Mouse (Mus musculus) liver, adult 2 months (tissue): ENCODE data around the gene Fam43b. TPM values are rescaled to one million over a fixed set of nuclear protein-coding genes. Genes with fewer than 3 reads are reported as not detected.

Source experiments
- DNase-seq: peaks from one replicate; pipeline ENCODE4 v3.0.0-alpha.2; 2011; ENCODE audit warnings: low read depth, low spot score; ENCODE audit errors: extremely low read depth
- H3K27ac ChIP-seq: fragments of 200-500 bp; replicated peaks from 2 replicates; pipeline ENCODE4 v1.5.1; 2012; ENCODE audit warnings: low read depth, mild to moderate bottlenecking, control low read depth, inconsistent platforms, low read length; ENCODE audit not compliant: insufficient read depth
- H3K27me3 ChIP-seq: fragments of 200-500 bp; 2 replicates; pipeline ENCODE4 v1.6.1; 2012; ENCODE audit warnings: mild to moderate bottlenecking, moderate library complexity, low read length, inconsistent platforms; ENCODE audit not compliant: control insufficient read depth, insufficient read depth
- H3K36me3 ChIP-seq: fragments of 200-500 bp; 2 replicates; pipeline ENCODE4 v1.6.1; 2012; ENCODE audit warnings: low read length, inconsistent platforms; ENCODE audit not compliant: control insufficient read depth, insufficient read depth
- H3K4me1 ChIP-seq: fragments of 200-500 bp; 2 replicates; pipeline ENCODE4 v1.6.1; 2011; ENCODE audit warnings: low read length; ENCODE audit not compliant: control insufficient read depth, insufficient read depth
- H3K4me3 ChIP-seq: fragments of 200-500 bp; 2 replicates; pipeline ENCODE4 v1.5.1; 2011; ENCODE audit warnings: low read depth, mild to moderate bottlenecking, control low read depth, low read length, moderate library complexity; ENCODE audit not compliant: insufficient read depth
- H3K79me2 ChIP-seq: fragments of 200-500 bp; 2 replicates; pipeline ENCODE4 v1.6.1; 2012; ENCODE audit warnings: inconsistent platforms, mild to moderate bottlenecking, low read length, moderate library complexity; ENCODE audit not compliant: control insufficient read depth, insufficient read depth
- H3K9ac ChIP-seq: fragments of 200-500 bp; 2 replicates; pipeline ENCODE4 v1.6.1; 2012; ENCODE audit warnings: low read depth, mild to moderate bottlenecking, control low read depth, inconsistent platforms, low read length
- CTCF ChIP-seq: fragments of 200-500 bp; IDR thresholded peaks from 2 replicates; pipeline ENCODE4 v1.5.1; 2011; ENCODE audit warnings: low read depth, low read length, control low read depth
- POLR2A ChIP-seq: fragments of 200-500 bp; IDR thresholded peaks from 2 replicates; pipeline ENCODE4 v1.6.1; 2011; ENCODE audit warnings: low read length, control low read depth; ENCODE audit not compliant: insufficient read depth; ENCODE audit errors: extremely low read depth
- WGBS: fragments of 180-500 bp; shearing (Covaris S2); methylation state at CpG from one replicate; pipeline ENCODE4 v1.1.7; 2018; 5-methylcytosine and 5-hydroxymethylcytosine counted together
- polyA plus RNA-seq: library from polyadenylated mRNA; depleted of rRNA; stranded (reverse); fragments of >200 nt; gene quantifications from 2 replicates; pipeline ENCODE4 v1.2.3, GENCODE M21; 2012; rRNA removed
- total RNA-seq: library from RNA; depleted of rRNA; stranded (reverse); fragments of >200 nt; gene quantifications from 2 replicates; pipeline ENCODE4 v1.2.3, GENCODE M21; 2014; rRNA removed

The Fam43b gene
- total and polyA plus RNA-seq, 2 experiments = not detected

DNA sequence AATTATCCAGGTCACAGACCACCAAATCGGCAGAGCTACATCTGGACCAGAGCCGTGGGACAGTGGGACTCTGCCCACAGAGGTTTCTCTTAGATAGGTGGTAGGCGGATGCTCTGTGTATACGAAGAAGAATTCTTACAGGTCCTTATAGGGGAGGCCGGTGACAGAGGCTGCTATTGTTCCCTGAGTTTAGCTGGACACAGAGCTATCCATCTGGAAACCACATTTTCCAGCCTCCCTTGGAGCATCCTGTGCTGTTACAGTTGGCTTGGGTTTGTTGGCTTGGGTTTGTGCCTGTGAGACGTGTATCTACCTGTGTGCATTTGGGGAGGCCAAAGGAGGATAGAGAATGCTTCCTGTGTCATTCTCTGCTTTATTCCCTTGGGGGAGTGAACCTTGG lies 43.6 kb downstream of the Fam43b start:
- Histone ChIP-seq H3K79me2 (no peaks in the 10 kb centered on the region), H3K4me1 (peaks cover 13% of the 10 kb centered on the region), H3K27ac (no peak overlapping the region), H3K27me3 (no peaks in the 10 kb centered on the region), H3K9ac (no peak overlapping the region), H3K4me3 (no peak overlapping the region), H3K36me3 (0 out of 2 replicates have a peak, but pooled peaks cover 2% of the 10 kb centered on the region)
- no peak for DNase-seq
- 94% methylated on average over 6 of the region's 6 CpGs for WGBS
- TF ChIP-seq POLR2A (no peak), CTCF (no peak)

DNA sequence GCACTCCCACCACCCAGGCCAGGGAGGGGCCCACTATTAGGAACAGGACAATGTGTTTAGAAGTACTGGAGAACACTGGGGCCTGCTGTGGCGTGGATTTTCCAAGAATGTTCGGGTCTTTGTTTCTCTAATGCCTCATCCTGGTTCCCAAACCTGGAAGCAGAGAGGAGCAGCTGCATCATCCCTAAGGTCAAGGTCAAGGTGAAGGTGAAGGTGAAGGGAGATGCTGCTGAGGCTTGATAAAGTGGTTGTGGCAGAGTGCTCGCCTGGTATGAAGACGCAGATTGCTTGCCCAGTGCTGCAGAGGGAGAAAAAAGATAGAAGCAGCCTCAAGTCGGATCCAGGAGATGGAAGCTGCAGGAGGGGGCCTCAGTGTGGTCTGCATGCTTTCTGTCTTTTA lies 44.5 kb downstream of the Fam43b start:
- no peak for TF ChIP-seq POLR2A
- TF ChIP-seq CTCF = no peak
- Histone ChIP-seq H3K36me3 (0 out of 2 replicates have a peak, but pooled peaks cover 2% of the 10 kb centered on the region), H3K4me1 (peaks cover 18% of the 10 kb centered on the region), H3K27ac (no peak overlapping the region), H3K9ac (no peak overlapping the region), H3K27me3 (no peaks in the 10 kb centered on the region), H3K79me2 (no peaks in the 10 kb centered on the region), H3K4me3 (no peak overlapping the region)
- WGBS = 96% methylated on average over 5 of the region's 5 CpGs
- DNase-seq = no peak

DNA sequence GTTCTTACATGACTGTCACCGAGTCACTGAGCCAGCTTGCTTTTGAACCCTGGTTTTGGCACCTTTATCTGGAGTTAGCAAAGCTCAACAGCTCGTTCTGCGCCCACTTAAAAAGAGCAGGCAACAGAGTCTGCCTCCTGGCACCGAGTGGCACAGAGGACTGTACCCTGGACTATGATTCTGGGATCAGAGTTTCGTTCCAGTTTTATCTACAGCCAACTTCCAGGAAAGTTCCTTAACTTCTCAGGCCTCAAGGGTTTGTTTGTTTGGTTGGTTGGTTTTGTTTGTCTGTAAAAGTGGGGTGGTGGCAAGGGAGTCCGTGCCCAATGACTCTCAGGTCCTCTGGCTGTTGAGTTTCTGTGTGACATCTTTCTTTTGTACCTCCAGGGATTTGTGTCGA lies 47.6 kb downstream of the Fam43b start:
- no peaks in the 10 kb centered on the region for H3K79me2 ChIP-seq
- H3K36me3 ChIP-seq = peaks cover 5% of the 10 kb centered on the region; the same call in 1 of the 2 replicates
- WGBS = 29% methylated on average over 7 of the region's 7 CpGs
- H3K27me3 ChIP-seq = no peaks in the 10 kb centered on the region
- DNase-seq = peak; percentile 99
- peaks cover 19% of the 10 kb centered on the region for H3K4me1 ChIP-seq
- TF ChIP-seq CTCF (no peak), POLR2A (no peak)
- peak overlapping the region; percentile 25; the same call in 1 of the 2 replicates for H3K9ac ChIP-seq
- no peak overlapping the region for H3K4me3 ChIP-seq
- peak overlapping the region; percentile 86 for H3K27ac ChIP-seq

DNA sequence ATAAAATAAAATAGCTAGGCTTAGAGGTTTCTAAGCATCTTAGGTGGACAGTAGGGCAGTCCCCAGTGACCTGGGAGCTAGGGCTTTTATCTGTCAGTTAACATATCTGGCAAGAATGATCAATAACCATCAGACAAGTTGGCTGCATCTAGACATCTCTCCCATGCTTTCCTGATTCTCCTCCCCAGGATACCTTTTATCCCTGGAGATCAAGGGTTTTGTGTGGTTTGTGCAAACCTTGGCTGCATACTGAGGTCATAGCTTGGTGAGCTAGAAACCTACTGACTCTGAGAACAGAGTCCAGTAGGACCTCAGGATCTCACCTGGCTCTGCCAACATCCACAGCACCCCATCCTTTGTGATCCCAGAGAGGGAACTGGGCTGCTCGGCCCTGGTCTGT lies 49.0 kb downstream of the Fam43b start:
- H3K36me3 ChIP-seq = peaks cover 5% of the 10 kb centered on the region; the same call in 1 of the 2 replicates
- no peak overlapping the region for H3K4me3 ChIP-seq
- H3K79me2 ChIP-seq = no peaks in the 10 kb centered on the region
- peaks cover 30% of the 10 kb centered on the region for H3K4me1 ChIP-seq
- 33% methylated on average over 1 of the region's 1 CpGs for WGBS
- no peak for TF ChIP-seq POLR2A
- no peak for TF ChIP-seq CTCF
- DNase-seq = peak; percentile 99
- H3K27ac ChIP-seq = peak overlapping the region; percentile 86
- no peak overlapping the region for H3K9ac ChIP-seq
- H3K27me3 ChIP-seq = no peaks in the 10 kb centered on the region

DNA sequence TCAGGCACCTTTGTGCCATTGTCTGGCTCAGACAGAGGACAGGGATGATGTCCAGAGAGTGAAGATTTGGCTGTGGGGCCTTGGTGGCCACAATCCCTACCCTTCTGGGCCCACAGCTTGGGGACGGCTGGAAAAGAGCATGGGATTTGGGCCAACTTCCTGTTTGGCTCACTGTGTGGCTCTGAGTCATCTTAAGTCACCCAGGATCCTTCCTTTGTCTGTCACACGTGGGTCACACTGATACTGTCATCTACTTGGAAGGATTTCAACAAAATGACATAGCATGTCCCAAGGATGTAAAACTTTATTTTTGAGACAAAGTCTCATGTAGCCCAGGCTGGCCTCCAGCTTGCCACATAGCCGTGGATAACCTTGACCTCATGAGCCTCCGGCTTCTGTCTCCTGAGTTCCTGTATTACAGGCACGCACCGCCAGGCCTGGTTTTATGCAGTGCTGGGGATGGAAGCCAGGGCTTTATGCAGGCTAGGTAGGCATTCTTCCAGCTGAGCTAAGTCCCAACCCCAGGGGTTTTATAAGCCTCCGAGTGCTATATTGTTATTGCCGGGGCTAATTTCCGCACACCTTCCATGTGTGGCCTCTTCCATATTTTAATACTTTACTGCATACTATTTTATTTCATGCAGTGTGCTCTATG lies 51.3 kb downstream of the Fam43b start:
- Histone ChIP-seq H3K4me1 (peaks cover 35% of the 10 kb centered on the region), H3K9ac (no peak overlapping the region), H3K4me3 (no peak overlapping the region), H3K36me3 (peaks cover 4% of the 10 kb centered on the region; the same call in 1 of the 2 replicates), H3K79me2 (no peaks in the 10 kb centered on the region), H3K27ac (no peak overlapping the region), H3K27me3 (no peaks in the 10 kb centered on the region)
- no peak for DNase-seq
- 57% methylated on average over 9 of the region's 9 CpGs for WGBS
- TF ChIP-seq CTCF (0 out of 2 replicates have a peak, but pooled peaks have one; percentile 6), POLR2A (no peak)

Other genes with a start within 250 kb of the Fam43b start
- 43.7 and 46.2 TPM in 2 replicates for gene Hp1bp3, start 180.2 kb downstream of the Fam43b start, total RNA-seq
- 27.5 and 32.6 TPM in 2 replicates for gene Hp1bp3, start 180.2 kb downstream of the Fam43b start, polyA plus RNA-seq
- gene Sh2d5, start 146.1 kb downstream of the Fam43b start, total RNA-seq = under 0.01 TPM in 1 of 2 replicates, not detected in the other
- 0.14 and 0.44 TPM in 2 replicates for gene Sh2d5, start 146.1 kb downstream of the Fam43b start, polyA plus RNA-seq
- under 0.01 and 0.13 TPM in 2 replicates for gene Kif17, start 146.1 kb downstream of the Fam43b start, total RNA-seq
- gene Kif17, start 146.1 kb downstream of the Fam43b start, polyA plus RNA-seq = 0.06 and 0.12 TPM in 2 replicates
- gene Ddost, start 91.8 kb downstream of the Fam43b start, total RNA-seq = 93.9 and 114 TPM in 2 replicates
- gene Ddost, start 91.8 kb downstream of the Fam43b start, polyA plus RNA-seq = 141 and 145 TPM in 2 replicates
- gene Pink1, start 70.2 kb downstream of the Fam43b start, total RNA-seq = 134 and 150 TPM in 2 replicates
- 192 and 217 TPM in 2 replicates for gene Pink1, start 70.2 kb downstream of the Fam43b start, polyA plus RNA-seq
- gene Cda, start 28.5 kb downstream of the Fam43b start, total RNA-seq = 4.5 and 4.8 TPM in 2 replicates
- 33.1 and 34.1 TPM in 2 replicates for gene Cda, start 28.5 kb downstream of the Fam43b start, polyA plus RNA-seq
- 17.4 and 18.6 TPM in 2 replicates for gene Mul1, start 38.1 kb upstream of the Fam43b start, total RNA-seq
- 25.0 and 28.9 TPM in 2 replicates for gene Mul1, start 38.1 kb upstream of the Fam43b start, polyA plus RNA-seq
- 15.4 and 18.6 TPM in 2 replicates for gene Camk2n1, start 57.8 kb upstream of the Fam43b start, total RNA-seq
- 40.4 and 52.5 TPM in 2 replicates for gene Camk2n1, start 57.8 kb upstream of the Fam43b start, polyA plus RNA-seq
- not detected in 2 replicates for gene Vwa5b1, start 239.4 kb upstream of the Fam43b start, total RNA-seq
- not detected in 2 replicates for gene Vwa5b1, start 239.4 kb upstream of the Fam43b start, polyA plus RNA-seq